In the genomic region with DNA sequence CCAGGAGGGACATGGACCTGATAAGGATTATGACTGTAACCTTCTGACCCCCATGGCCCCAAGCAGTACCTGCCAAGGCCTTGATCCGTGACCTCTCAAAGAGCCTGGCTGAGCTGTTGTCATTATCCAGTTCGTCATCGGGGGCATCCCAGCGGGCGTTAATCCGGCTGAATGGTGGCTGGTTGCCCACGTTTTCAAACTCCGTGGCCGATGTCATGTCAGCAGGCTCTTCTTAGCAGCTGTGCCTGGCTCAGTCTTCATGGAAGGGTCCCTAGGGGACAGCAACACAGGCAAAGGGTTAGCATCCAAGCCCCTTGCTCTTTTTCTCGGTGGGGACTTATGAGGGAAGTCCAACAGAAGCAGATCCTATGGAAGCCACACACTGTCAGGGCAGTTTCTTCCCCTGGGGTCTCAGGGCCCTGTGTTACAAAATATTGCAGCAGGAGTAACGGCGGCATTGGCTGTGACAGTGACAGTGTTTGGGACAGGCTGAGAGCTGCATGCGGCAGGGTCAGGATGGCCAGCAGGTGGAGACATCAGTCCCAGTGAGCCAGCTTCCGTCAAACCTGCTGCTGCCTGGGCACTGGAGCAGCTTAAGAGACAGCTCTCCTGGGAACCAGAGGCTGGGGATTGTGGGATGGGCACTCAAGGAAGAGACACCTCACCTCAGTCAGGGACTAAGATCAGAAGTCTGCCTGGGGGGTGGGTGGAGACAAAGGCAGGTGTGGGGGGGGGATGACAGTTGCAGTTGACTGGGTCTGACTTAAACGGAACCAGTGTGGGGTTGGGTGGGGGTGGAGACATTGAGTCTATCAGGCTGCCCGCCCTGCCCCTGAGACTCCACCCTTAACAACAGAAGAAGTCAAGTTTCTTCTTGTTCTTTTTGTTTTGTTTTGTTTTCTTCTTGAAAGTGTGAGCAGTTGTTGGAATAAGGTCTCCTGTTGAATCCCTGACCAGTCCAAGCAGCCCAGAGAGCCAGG, we compare ENCODE assay signal across 8 mouse cellular contexts.
DNase-seq lines count a peak whose midpoint lies in the region; ATAC-seq lines count a peak whose summit lies in the region.

No protein-coding gene starts in this region.

- no peak overlapping the region for H3K4me2 ChIP-seq in hindbrain, embryonic 15.5 days
- H3K4me2 ChIP-seq in midbrain, embryonic 11.5 days = no peak overlapping the region

- intact Hi-C loops in left cerebral cortex, postnatal 36 days (cut with DNase I) = loop anchor here (5.0 kb wide), 1 partner anchor 62 kb away; a partner anchor contains a TSS

- H3K27ac ChIP-seq in hindbrain, embryonic 15.5 days (replicated peaks) = no peak overlapping the region
- no peak overlapping the region for H3K27ac ChIP-seq in midbrain, embryonic 11.5 days (ENCODE audit: low read depth, low read length)

- peak; percentile 70 to 72 for DNase-seq in left cerebral cortex, adult 18-20 months (ENCODE audit: low spot score in 2 of 2)
- DNase-seq in left cerebral cortex, adult 8-10 months (ENCODE audit: low spot score in 2 of 2) = no peak
- peak; percentile 86 to 87 for DNase-seq in cerebellum, postnatal 36 days
- peak; percentile 68 for DNase-seq in gastrocnemius, postnatal 10 days
- DNase-seq in left cerebral cortex, postnatal 36 days (ENCODE audit: low spot score in 2 of 2) = peak; percentile 46 to 55
- DNase-seq in midbrain, embryonic 11.5 days (ENCODE audit: low spot score, missing footprints) = peak; percentile 91
- peak; percentile 56 for DNase-seq in right cerebral cortex, postnatal 4 days

- peaks cover 18% of the 10 kb centered on the region for H3K4me1 ChIP-seq in hindbrain, embryonic 15.5 days (replicated peaks)
- 0 out of 2 replicates have a peak, but pooled peaks cover 3% of the 10 kb centered on the region for H3K4me1 ChIP-seq in midbrain, embryonic 11.5 days (ENCODE audit: control insufficient read depth, insufficient read depth, low read length)

- H3K27me3 ChIP-seq in hindbrain, embryonic 15.5 days = no peaks in the 10 kb centered on the region
- H3K27me3 ChIP-seq in midbrain, embryonic 11.5 days (ENCODE audit: control insufficient read depth, insufficient read depth, low read length) = no peaks in the 10 kb centered on the region

- ATAC-seq in hindbrain, embryonic 15.5 days (ENCODE audit: low FRiP score, low read depth) = peak; percentile 74
- peak; percentile 69 for ATAC-seq in midbrain, embryonic 11.5 days (ENCODE audit: low FRiP score)

- no peak overlapping the region for H3K4me3 ChIP-seq in hindbrain, embryonic 15.5 days
- no peak overlapping the region for H3K4me3 ChIP-seq in midbrain, embryonic 11.5 days (ENCODE audit: low read depth, low read length)

- no peaks in the 10 kb centered on the region for H3K9me3 ChIP-seq in hindbrain, embryonic 15.5 days
- no peaks in the 10 kb centered on the region for H3K9me3 ChIP-seq in midbrain, embryonic 11.5 days (ENCODE audit: control insufficient read depth, low read length)

- H3K36me3 ChIP-seq in hindbrain, embryonic 15.5 days = no peaks in the 10 kb centered on the region
- no peaks in the 10 kb centered on the region for H3K36me3 ChIP-seq in midbrain, embryonic 11.5 days (ENCODE audit: control insufficient read depth, insufficient read depth, low read length)

- H3K9ac ChIP-seq in hindbrain, embryonic 15.5 days = no peak overlapping the region
- H3K9ac ChIP-seq in midbrain, embryonic 11.5 days (ENCODE audit: low read length) = no peak overlapping the region

- 34% methylated on average over 16 of the region's 16 CpGs for WGBS in hindbrain, embryonic 15.5 days
- WGBS in midbrain, embryonic 11.5 days = 45% methylated on average over 16 of the region's 16 CpGs

Comparison
In these comparisons a context has a peak if more than half of its experiments do, and no peak if none do; other contexts are left out.
1. DNase-seq: peak in left cerebral cortex, adult 18-20 months (2 of 2), cerebellum, postnatal 36 days (2 of 2), gastrocnemius, postnatal 10 days (single experiment), left cerebral cortex, postnatal 36 days (2 of 2), midbrain, embryonic 11.5 days (single experiment) and right cerebral cortex, postnatal 4 days (single experiment); none in left cerebral cortex, adult 8-10 months (0 of 2).